Mouse (Mus musculus): Measurements from ENCODE around the gene Cyp4v3.
"Not testable (repeated sequence)": the region's sequence is repeated elsewhere in the genome, so short reads cannot be mapped to it uniquely, and the experiment has no call there.

Gene Cyp4v3

DNA sequence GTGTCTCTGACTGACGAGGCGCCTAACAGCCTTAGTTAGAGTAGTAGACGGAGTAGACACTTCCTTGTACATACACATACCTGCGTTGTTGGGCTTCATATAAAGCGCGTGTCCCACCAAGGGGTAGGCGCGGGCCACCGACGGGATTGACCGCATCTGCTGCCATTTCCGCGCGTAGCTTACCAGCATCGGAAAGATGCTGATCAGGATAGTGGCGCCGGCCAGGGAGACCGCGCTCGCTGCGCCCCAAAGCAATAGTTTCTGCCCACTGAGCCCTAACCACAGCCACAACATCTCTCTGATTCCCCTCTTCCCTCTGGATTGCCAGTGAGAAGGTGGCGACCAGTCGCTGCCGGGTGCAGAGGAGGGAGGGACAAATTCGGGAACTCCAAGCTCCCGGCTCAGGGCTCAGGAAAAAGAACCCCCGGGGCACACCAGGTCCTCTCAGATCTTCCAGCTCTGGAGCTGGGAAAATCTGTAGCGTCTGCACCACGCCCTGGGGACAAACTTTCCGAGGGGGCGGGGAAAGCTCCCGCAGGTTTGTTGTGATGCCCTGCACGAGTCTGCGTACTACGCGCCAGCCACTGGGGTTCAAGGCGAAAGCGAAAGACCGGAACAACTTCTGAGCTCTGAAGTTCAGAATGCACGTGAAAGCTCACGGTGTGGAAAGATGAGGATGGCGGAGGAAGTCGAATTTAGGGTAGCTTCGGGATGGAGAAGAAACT is at the start of gene Cyp4v3:
TSS of gene Cyp4v3 (minus strand) at position 532 of the 725 bp plus-strand sequence.
- peak; percentile 37 to 39 for DNase-seq

DNA sequence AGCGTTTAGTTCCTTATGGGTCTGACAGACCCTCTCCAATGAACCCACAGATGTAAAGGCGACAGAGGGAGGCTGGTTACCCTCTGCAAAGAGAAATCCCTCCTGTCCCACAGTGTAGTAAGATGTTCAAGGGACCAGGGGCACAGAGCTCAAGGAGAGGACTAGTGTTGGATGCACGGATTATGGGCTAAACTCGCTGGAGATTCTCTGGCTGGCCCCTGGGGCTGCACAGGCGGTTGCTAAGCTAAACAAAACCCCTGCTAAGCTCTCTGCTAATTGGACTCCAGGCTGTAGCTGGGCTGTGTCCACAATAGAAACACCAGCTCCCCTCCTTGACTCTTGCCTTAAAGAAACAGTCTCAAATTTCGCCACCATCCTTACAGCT is 48.9 kb upstream of the Cyp4v3 start, which contains the start of gene Fam149a:
TSS of gene Fam149a (minus strand) at position 329 of the 385 bp plus-strand sequence.
- DNase-seq: peak in 1 of 2 experiments; percentile 18

- DNase-seq: peak; percentile 12 to 20
Observed at GRCm38 (mm10) chr8:45381075-45381962, 48.3 kb upstream of the Cyp4v3 start.

DNA sequence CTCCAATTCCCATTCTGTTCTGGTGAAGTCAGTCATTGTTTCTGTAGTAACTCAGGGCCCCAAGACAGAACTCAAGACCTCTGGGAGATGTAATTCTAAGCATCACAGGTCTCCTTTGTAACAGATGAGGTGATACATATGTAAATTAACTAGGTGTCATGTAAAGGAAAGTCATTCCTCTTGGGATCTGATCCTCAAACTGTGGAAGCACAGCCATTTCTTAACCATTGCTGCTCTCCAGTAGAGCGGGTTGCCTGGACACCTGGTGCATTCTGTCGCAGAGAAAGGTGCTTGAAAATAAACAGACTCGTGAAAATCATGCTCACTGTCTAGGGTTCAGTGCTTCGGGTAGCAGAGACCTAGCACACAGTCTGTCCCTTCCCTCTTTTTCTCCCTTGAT is 47.6 kb upstream of the Cyp4v3 start:
- DNase-seq: no peak

- no peak for DNase-seq
Observed at GRCm38 (mm10) chr8:45374071-45374470, 41.1 kb upstream of the Cyp4v3 start.

DNA sequence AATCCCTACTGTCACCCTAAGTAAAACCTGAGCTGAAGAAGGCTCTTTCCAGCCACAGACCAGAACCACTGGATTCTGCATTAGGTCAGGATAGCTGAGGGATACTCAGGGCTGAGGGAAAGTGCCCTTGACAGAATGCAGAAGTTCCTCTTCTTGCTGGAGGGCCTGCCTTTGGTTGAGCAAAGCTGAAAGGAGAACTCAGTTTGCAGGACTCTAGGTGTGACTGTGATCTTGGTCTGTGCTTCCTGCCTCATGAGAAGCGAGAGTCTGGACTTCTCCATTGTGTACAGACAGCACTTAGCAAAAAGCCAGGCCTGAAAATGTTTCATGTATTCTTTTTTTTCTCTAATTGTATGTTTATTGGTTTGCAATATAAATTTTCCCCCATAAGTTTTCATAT is 34.1 kb upstream of the Cyp4v3 start:
- DNase-seq: no peak

DNA sequence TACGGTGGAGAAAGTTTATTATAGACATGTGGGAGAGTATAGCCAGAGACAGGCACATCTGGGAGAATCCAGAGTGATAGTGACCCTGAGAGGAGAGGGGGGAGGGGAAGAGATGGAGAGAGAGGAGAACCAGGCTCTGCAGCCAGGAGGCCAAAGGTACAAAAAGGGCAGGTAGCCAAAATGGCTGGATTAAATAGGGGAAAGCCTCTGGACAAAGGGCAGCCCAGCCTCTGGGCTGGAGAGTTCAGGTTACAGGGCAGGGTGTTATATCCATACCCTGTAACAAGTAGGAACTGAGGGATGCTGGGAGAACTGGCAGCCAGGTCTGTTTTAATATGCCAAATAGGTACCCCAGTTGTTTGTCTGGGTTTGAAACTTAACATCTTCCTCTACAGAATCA is 30.2 kb upstream of the Cyp4v3 start:
- no peak for DNase-seq

DNA sequence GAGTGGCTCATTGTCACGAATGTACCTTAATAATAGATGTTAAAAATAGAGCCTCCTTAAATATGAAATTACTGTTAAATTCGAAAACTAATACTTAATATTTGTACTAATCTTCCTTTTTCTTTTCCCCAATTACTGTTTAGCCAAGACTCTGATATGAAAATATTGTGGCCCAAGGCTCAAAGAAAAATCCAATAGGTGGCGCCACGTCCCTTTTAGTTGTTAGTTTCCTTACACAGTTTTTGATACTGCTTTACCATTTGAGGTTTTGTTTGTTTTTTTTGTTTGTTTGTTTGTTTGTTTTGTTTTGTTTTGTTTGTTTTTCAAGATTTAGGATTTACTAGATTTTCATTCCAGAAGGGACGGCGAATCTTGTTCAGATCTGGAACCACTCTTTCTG is 29.3 kb upstream of the Cyp4v3 start:
- DNase-seq: peak; percentile 33 to 64

- DNase-seq: peak; percentile 17 to 42
Observed at GRCm38 (mm10) chr8:45359091-45359605, 26.1 kb upstream of the Cyp4v3 start.

DNA sequence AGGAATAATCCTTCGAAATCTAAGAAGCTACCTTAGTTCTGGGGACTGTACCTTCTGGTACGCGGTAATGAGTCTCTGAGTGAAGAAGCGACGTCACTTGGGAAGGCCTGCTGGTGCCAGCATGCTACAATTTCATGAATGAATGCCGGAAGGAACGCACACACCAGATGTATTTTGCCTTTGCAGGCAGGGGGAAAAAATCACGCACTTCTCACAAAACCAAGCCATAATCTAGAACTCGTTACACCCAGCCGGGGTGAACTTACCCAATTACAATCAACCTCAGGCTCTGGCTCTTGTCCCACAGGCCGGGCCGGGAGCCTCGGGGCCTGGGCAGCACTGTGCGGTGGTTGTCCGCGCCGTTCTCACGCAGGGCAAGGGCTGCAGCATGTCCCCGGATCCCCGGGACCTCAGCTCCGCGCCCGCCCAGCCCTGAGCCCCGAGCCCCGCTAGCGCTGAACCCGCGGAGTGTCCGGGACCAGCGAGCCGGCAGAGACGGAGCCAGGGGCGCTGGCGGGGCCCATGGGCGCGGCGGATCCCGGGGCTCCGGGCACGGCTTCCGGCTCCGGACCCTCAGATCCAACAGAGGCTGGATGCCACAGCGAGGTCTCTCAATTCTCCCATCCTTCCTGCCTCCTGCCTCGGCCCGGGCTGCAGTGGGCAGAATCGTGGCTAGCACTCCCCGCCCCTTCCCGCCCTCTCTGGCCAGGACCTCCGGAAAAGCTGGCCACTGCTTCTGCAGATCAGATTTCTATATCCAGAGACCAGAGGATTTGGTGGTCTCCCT is 25.3 kb upstream of the Cyp4v3 start:
- peak; percentile 65 to 70 for DNase-seq

- no peak for DNase-seq
Observed at GRCm38 (mm10) chr8:45355809-45356208, 22.8 kb upstream of the Cyp4v3 start.

DNA sequence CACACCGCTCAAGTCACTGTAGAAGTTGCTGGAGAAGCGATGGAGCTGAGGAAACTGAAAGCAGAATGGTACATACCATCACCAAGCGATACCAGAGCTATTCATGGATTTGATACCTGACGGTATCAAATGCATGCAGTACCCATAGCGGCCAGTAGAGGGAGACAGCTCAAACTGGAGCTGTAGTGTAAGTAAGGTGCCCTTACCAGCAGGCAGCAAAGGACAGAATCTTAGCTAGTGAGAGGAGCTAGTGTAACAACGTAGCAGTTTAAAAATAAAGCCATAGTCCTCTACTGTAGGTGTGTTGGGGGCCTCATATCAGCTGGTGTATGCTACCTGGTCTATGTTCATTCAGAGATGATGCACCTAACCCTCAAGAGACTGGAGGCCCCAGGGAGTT is 12.0 kb upstream of the Cyp4v3 start:
- peak; percentile 74 to 82 for DNase-seq

- DNase-seq: no peak
Observed at GRCm38 (mm10) chr8:45344298-45344697, 11.3 kb upstream of the Cyp4v3 start.

DNA sequence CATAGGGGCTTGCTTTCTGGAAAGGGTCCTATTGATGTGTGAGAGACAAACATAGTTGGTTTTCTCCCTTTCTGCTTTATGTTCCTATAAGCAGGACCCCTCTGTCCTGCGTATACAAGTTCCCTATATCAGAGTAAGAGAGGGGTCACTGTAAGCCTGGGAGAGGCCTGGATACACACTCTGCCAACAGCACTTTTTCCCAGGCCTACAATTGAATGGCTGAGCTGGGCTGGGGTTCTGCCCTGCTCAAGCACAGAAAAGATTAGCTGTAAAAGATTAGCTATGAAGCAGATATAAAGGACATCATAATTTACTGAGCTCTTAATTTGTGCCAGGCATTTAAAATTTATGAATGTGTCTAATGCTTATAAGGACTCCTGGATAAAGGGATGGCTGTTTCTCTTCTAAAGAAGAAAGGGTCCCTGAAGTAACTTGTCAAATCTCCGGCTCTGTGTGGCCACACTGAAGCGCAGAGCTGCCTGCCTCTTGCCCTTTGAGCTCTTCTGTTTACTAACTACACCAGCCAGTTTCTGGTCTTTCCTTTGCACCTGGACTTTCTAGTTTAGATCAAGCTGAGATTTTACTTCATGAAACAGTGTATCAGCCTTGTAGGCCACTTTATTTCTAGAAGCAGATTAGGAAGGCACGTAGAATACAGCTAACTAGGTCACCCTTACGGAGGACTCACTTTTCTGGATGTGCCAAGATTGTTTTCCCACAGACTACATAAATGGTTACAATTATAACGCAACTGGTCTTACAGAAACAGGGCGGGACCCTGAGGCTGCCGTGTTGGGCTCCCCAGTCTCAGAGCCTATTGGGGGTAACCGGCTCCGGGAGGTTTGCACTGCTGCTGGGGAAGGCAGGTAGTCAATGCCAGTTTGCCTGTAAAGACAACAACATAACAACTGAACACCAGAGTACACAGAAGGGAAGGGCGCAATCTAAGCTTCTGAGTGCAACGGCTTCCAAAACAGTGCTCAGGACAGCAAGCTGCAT is 8.9 kb upstream of the Cyp4v3 start:
- DNase-seq: no peak

- DNase-seq: no peak
Observed at GRCm38 (mm10) chr8:45333493-45333892, 477 bp upstream of the Cyp4v3 start.

GRCm38 (mm10) chr8:45330856-45331255 is 2.2 kb downstream of the Cyp4v3 start:
- DNase-seq: no peak

GRCm38 (mm10) chr8:45329206-45329980 is 3.6 kb downstream of the Cyp4v3 start:
- no peak for DNase-seq

DNA sequence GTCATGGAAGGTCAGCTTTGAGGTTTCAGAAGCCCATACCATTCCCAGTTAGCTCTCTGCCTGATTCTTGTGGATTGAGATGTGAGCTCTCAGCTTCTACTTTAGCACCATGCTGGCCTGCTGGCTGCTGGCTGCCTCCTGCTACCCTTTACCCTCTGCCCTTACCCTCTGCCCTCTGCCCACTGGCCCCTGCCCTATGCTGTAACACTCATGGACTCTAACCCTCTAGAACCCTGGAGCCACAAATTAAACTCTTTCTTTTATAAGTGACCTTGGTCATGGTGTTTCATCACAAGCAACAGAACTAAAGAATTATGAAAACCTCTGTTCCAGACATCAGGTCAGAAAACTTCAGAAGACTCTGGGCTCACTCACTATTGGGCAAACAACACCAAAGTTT is 5.9 kb downstream of the Cyp4v3 start:
- not testable (repeated sequence) for DNase-seq

DNA sequence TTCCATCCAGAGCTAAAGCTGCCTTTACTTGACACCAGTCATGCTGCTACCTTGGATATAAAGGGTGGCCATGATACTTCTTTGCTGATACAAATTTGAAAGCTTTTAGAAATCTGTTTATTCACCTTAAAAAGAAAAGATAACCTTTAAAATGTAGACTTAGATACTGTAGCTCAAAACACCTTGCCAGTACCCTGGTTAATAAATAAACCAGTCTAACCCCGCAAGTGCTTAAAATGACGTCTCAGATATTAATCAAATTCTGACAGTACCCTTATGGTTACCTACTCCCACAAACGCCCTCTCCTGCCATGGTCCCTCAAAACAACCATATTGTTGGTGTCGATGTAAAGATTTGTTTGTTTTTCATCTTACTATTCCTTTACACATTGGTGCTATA is 8.9 kb downstream of the Cyp4v3 start:
- DNase-seq: no peak

DNA sequence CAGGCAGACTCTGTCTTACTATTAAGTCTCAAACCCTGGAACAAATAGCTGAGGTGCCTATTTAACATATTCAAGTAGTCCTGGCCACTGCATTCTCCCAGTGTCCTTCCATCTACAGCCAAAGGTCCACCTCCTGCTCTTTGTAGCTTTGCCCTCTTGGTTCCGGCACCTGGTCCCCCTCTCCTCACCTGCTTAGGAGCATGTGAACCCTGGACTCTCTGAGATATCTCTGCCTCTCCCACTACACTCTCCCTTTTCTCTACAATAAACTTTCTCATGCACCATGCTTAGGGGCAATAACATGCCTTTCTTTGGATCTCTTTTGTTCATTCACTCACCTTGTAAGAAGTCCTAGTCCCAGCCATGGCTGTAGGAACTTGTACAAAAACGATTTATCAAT is 11.7 kb downstream of the Cyp4v3 start:
- no peak for DNase-seq

- no peak for DNase-seq
Observed at GRCm38 (mm10) chr8:45320930-45321329, 12.1 kb downstream of the Cyp4v3 start.

All from cerebellum, postnatal 14 days (tissue).